Mouse (Mus musculus) CD4-positive naive resting alpha-beta T cell, adult 57 days (primary cell): ENCODE data around the gene Mettl3. TPM values are rescaled to one million over a fixed set of nuclear protein-coding genes. Genes with fewer than 3 reads are reported as not detected.

Experiments used
- total RNA-seq: library from RNA; stranded (reverse); gene quantifications from one replicate; pipeline ENCODE4 v1.2.4, GENCODE M21; 2023

Gene Mettl3
- 66.6 TPM for total RNA-seq

GRCm38 (mm10) chr14:52304644-52305271 lies at the start of gene Mettl3:
TSS of gene Mettl3 (minus strand) at chr14:52305128.

GRCm38 (mm10) chr14:52327910-52328812 lies 23.2 kb upstream of the Mettl3 start, which contains the start of gene Sall2:
TSS of gene Sall2 (minus strand) at chr14:52328762.

GRCm38 (mm10) chr14:52278932-52279746 lies 25.8 kb downstream of the Mettl3 start, which contains the start of the genes Tox4 and Rab2b:
TSS of gene Tox4 (plus strand) at chr14:52279146.
TSS of gene Rab2b (minus strand) at chr14:52279545.

GRCm38 (mm10) chr14:52257484-52258213 lies 47.3 kb downstream of the Mettl3 start, which contains the start of gene Chd8:
TSS of gene Chd8 (minus strand) at chr14:52257780.

Other genes starting within 250 kb of the Mettl3 start
- 464 TPM for gene Hnrnpc, start 201.1 kb downstream of the Mettl3 start, total RNA-seq
- 7.1 TPM for gene Rpgrip1, start 194.4 kb downstream of the Mettl3 start, total RNA-seq
- 57.6 TPM for gene Supt16, start 107.7 kb downstream of the Mettl3 start, total RNA-seq
- gene Chd8, start 47.3 kb downstream of the Mettl3 start, total RNA-seq: 228 TPM
- gene Tox4, start 26.0 kb downstream of the Mettl3 start, total RNA-seq: 103 TPM
- gene Rab2b, start 25.6 kb downstream of the Mettl3 start, total RNA-seq: 14.2 TPM
- 4.7 TPM for gene Sall2, start 23.6 kb upstream of the Mettl3 start, total RNA-seq
- gene Olfr1513, start 51.3 kb upstream of the Mettl3 start, total RNA-seq: not detected
- not detected for gene Olfr1512, start 74.0 kb upstream of the Mettl3 start, total RNA-seq
- not detected for gene Olfr1511, start 92.3 kb upstream of the Mettl3 start, total RNA-seq
- gene Olfr1510, start 109.2 kb upstream of the Mettl3 start, total RNA-seq: not detected
- not detected for gene Olfr1509, start 137.9 kb upstream of the Mettl3 start, total RNA-seq
- gene Olfr1508, start 162.4 kb upstream of the Mettl3 start, total RNA-seq: not detected
- gene Olfr1507, start 190.6 kb upstream of the Mettl3 start, total RNA-seq: not detected